Mouse (Mus musculus) limb, embryonic 14.5 days (tissue): ENCODE data around the gene Zg16. TPM values are rescaled to one million over a fixed set of nuclear protein-coding genes. Genes with fewer than 3 reads are reported as not detected.

ENCODE experiments used
- ATAC-seq: fragments of 200-750 bp; cut with Nextera tagmentation; 2 replicates; pipeline ENCODE4 v1.8.0; 2017; ENCODE audit warnings: low read depth, moderate number of reproducible peaks, moderate TSS enrichment; ENCODE audit not compliant: low FRiP score
- DNase-seq: peaks from one replicate; pipeline ENCODE4 v3.0.0-alpha.2; 2015; ENCODE audit warnings: low spot score
- H3K27ac ChIP-seq: fragments of 300-500 bp; sonication (generic); replicated peaks from 2 replicates; pipeline ENCODE4 v1.5.1; 2014; ENCODE audit warnings: low read depth, mild to moderate bottlenecking, low read length, moderate library complexity, mixed read lengths
- H3K27me3 ChIP-seq: fragments of 300-500 bp; sonication (generic); 2 replicates; pipeline ENCODE4 v1.6.1; 2014; ENCODE audit warnings: low read length, mixed read lengths; ENCODE audit not compliant: control insufficient read depth, insufficient read depth
- H3K36me3 ChIP-seq: fragments of 300-500 bp; sonication (generic); 2 replicates; pipeline ENCODE4 v1.6.1; 2014; ENCODE audit warnings: mild to moderate bottlenecking, low read length, moderate library complexity, mixed read lengths; ENCODE audit not compliant: control insufficient read depth, insufficient read depth
- H3K4me1 ChIP-seq: fragments of 300-500 bp; sonication (generic); 2 replicates; pipeline ENCODE4 v1.6.1; 2014; ENCODE audit warnings: antibody characterized with exemption, low read length, mixed read lengths; ENCODE audit not compliant: control insufficient read depth, insufficient read depth
- H3K4me2 ChIP-seq: fragments of 300-500 bp; sonication (generic); replicated peaks from 2 replicates; pipeline ENCODE4 v1.6.1; 2014; ENCODE audit warnings: low read depth, mild to moderate bottlenecking, low read length, moderate library complexity; ENCODE audit not compliant: severe bottlenecking
- H3K4me3 ChIP-seq: fragments of 300-500 bp; sonication (generic); replicated peaks from 2 replicates; pipeline ENCODE4 v1.5.1; 2014; ENCODE audit warnings: low read length
- H3K9ac ChIP-seq: fragments of 300-500 bp; sonication (generic); 2 replicates; pipeline ENCODE4 v1.6.1; 2014; ENCODE audit warnings: mild to moderate bottlenecking, low read depth, low read length, moderate library complexity; ENCODE audit not compliant: severe bottlenecking
- H3K9me3 ChIP-seq: fragments of 300-500 bp; sonication (generic); 2 replicates; pipeline ENCODE4 v1.6.1; 2016; ENCODE audit warnings: low read length; ENCODE audit not compliant: control insufficient read depth
- POLR2A ChIP-seq: fragments of 200-500 bp; IDR thresholded peaks from 2 replicates; pipeline ENCODE4 v1.8.0; 2012; ENCODE audit warnings: inconsistent platforms, mild to moderate bottlenecking, moderate library complexity, borderline replicate concordance; ENCODE audit not compliant: insufficient read depth, insufficient read length; ENCODE audit errors: extremely low read depth
- WGBS: fragments of 180-500 bp; shearing (Covaris S2); extraction: QIAGEN DNeasy Blood & Tissue Kit; methylation state at CpG from one replicate; pipeline ENCODE4 v1.1.7; 2014; 5-methylcytosine and 5-hydroxymethylcytosine counted together
- polyA plus RNA-seq, 2 experiments: library from polyadenylated mRNA; depleted of rRNA in 1 of 2; stranded (reverse) in 1 of 2; unstranded in 1 of 2; fragments of >200 nt; fragmentation: Nextera tagmentation in 1 of 2; extraction: Ambion mirVana in 1 of 2; gene quantifications; 2 replicates each; pipeline versions ENCODE4 v1.2.1 to v1.2.3; 2012 to 2014

Gene Zg16
- polyA plus RNA-seq, 2 experiments = not detected

GRCm38 (mm10) chr7:127055026-127055585 lies 32.0 kb downstream of the Zg16 start:
- H3K9ac ChIP-seq = no peak overlapping the region
- no peak overlapping the region for H3K27ac ChIP-seq
- 61% methylated on average over 5 of the region's 5 CpGs for WGBS
- H3K9me3 ChIP-seq = no peaks in the 10 kb centered on the region
- H3K27me3 ChIP-seq = no peaks in the 10 kb centered on the region
- no peaks in the 10 kb centered on the region for H3K4me1 ChIP-seq
- H3K4me3 ChIP-seq = no peak overlapping the region
- no peak for TF ChIP-seq POLR2A
- H3K36me3 ChIP-seq = no peaks in the 10 kb centered on the region
- no peak overlapping the region for H3K4me2 ChIP-seq
- no peak for ATAC-seq
- DNase-seq = no peak

GRCm38 (mm10) chr7:127041851-127042672 lies 45.1 kb downstream of the Zg16 start, which contains the start of gene Kif22:
Kif22 (minus strand) TSS chr7:127042471.
- Histone ChIP-seq H3K9ac (peak within 1 kb of the TSS; percentile 71), H3K4me3 (peak within 1 kb of the TSS; percentile 84), H3K27me3 (no peaks in the 10 kb centered on the region), H3K4me2 (peak within 1 kb of the TSS; percentile 82), H3K4me1 (peaks cover 4% of the 10 kb centered on the region; the same call in 1 of the 2 replicates), H3K27ac (peak within 1 kb of the TSS; percentile 72), H3K36me3 (no peaks in the 10 kb centered on the region), H3K9me3 (no peaks in the 10 kb centered on the region)
- no peak for TF ChIP-seq POLR2A
- DNase-seq (peak; percentile 86), ATAC-seq (peak; percentile 88)
- WGBS = 1% methylated on average over 52 of the region's 53 CpGs

- Histone ChIP-seq H3K9me3 (no peaks in the 10 kb centered on the region), H3K4me1 (peaks cover 7% of the 10 kb centered on the region), H3K27ac (no peak overlapping the region), H3K4me3 (no peak overlapping the region), H3K27me3 (no peaks in the 10 kb centered on the region), H3K4me2 (no peak overlapping the region), H3K36me3 (peaks cover 66% of the 10 kb centered on the region), H3K9ac (no peak overlapping the region)
- no peak for TF ChIP-seq POLR2A
- no peak for DNase-seq
- no peak for ATAC-seq
- WGBS = 81% methylated on average over 1 of the region's 1 CpGs
Measured at GRCm38 (mm10) chr7:127031244-127031643, 55.9 kb downstream of the Zg16 start.

GRCm38 (mm10) chr7:127030172-127030571 lies 57.0 kb downstream of the Zg16 start:
- no peaks in the 10 kb centered on the region for H3K9me3 ChIP-seq
- no peaks in the 10 kb centered on the region for H3K27me3 ChIP-seq
- H3K4me3 ChIP-seq = no peak overlapping the region
- H3K4me2 ChIP-seq = no peak overlapping the region
- peaks cover 7% of the 10 kb centered on the region for H3K4me1 ChIP-seq
- no peak for TF ChIP-seq POLR2A
- no peak overlapping the region for H3K27ac ChIP-seq
- H3K9ac ChIP-seq = no peak overlapping the region
- H3K36me3 ChIP-seq = peaks cover 63% of the 10 kb centered on the region
- no peak for ATAC-seq
- 100% methylated on average over 1 of the region's 1 CpGs for WGBS
- no peak for DNase-seq

- DNase-seq (no peak), ATAC-seq (no peak)
- peaks cover 26% of the 10 kb centered on the region for H3K4me1 ChIP-seq
- peak overlapping the region; percentile 68 for H3K4me2 ChIP-seq
- H3K4me3 ChIP-seq = peak overlapping the region; percentile 96
- 65% methylated on average over 7 of the region's 8 CpGs for WGBS
- H3K27ac ChIP-seq = peak overlapping the region; percentile 88
- TF ChIP-seq POLR2A = no peak
- no peaks in the 10 kb centered on the region for H3K27me3 ChIP-seq
- peak overlapping the region; percentile 53 for H3K9ac ChIP-seq
- H3K9me3 ChIP-seq = no peaks in the 10 kb centered on the region
- peaks cover 66% of the 10 kb centered on the region for H3K36me3 ChIP-seq
Measured at GRCm38 (mm10) chr7:127027885-127028284, 59.2 kb downstream of the Zg16 start.
